Mouse (Mus musculus) layer of hippocampus, postnatal 36 days (tissue): ENCODE measurements at regions not wholly inside any gene's neighbourhood (a gene's known extent, or its start where the extent isn't known, plus 50 kb on each side); places are given as distances from the start of the nearest gene placed in this dataset.
A peak's percentile ranks its signal among the peaks of the same experiment; 100 is the strongest.

Experiments
- DNase-seq, 2 experiments: peaks; one replicate each; pipeline ENCODE4 v3.0.0; 2022

- DNase-seq: no peak
Observed at GRCm38 (mm10) chr12:73491370-73491769, 54.8 kb downstream of the Tmem30b start.

- DNase-seq: no peak
Observed at GRCm38 (mm10) chr12:73482858-73483257, 63.3 kb downstream of the Tmem30b start.

- no peak for DNase-seq
Observed at GRCm38 (mm10) chr12:73482275-73482674, 63.9 kb downstream of the Tmem30b start.

GRCm38 (mm10) chr12:73481705-73482104 lies 64.5 kb downstream of the Tmem30b start:
- no peak for DNase-seq

- DNase-seq: no peak
Observed at GRCm38 (mm10) chr12:73481165-73481564, 65.0 kb downstream of the Tmem30b start.

- DNase-seq: no peak
Observed at GRCm38 (mm10) chr12:73480610-73480971, 65.6 kb downstream of the Tmem30b start.

GRCm38 (mm10) chr12:73479932-73480609 lies 66.1 kb downstream of the Tmem30b start:
- no peak for DNase-seq

- no peak for DNase-seq
Observed at GRCm38 (mm10) chr12:73478641-73479040, 67.6 kb downstream of the Tmem30b start.

DNA sequence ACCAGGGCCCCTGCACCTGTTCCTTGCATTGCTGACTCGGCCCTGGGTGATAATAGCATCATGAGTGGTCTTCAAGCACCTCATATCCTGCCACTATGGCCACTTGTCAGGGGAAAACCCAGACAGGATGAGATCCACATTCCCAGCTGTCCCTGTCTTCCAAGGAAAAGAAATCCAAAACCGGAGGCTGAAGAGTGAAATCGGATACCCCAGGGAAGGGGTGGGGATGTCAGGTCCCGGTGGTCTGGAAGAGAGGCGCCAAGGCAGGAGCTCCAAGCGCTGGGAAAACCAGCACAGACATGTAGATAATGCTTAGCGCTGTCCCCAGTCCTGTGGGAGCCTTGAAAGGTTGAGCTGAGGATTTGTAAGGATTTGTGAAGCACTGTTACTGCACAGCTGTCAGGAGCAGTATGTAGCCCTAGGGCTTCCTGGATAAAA lies 69.8 kb downstream of the Tmem30b start:
- no peak for DNase-seq

DNA sequence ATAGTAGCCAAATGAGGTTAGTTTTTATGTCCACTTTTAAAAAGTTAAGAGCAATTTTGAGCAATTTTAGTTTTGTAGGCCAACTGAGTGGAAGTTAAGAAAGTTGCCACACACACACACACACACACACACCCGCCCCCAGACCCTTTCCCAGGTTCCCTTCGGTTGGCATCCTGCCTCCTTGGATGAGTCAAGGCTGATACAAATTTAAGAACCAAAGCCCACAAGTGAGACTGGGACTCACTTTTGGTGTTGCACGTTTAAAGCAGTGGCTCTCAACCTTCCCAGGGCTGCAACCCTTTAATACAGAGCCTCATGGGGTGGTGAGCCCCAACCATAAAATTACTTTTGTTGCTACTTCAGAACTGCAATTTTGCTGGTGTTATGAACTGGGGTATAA lies 70.4 kb downstream of the Tmem30b start:
- no peak for DNase-seq

- no peak for DNase-seq
Observed at GRCm38 (mm10) chr12:73475020-73475419, 71.2 kb downstream of the Tmem30b start.

DNA sequence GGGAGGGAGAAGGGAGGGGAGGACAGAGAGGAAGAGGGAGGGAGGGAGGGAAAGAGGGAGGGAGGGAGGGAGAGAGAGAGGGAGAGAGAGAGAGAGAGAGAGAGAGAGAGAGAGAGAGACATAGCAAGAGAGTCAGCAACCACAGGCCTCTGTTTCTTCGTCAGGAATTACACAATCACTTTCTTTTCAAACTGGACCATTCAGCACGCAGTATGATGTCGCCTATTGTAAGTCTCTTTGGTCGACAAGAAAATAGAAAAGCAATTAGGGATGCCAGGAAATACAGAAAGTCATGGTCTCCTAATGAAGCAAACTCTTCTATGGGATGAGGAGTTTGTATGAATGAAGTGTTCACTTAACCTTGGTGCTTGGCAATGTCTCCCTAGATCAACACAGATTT lies 73.1 kb downstream of the Tmem30b start:
- no peak for DNase-seq

- no peak for DNase-seq
Observed at GRCm38 (mm10) chr12:73471966-73472365, 74.2 kb downstream of the Tmem30b start.

GRCm38 (mm10) chr12:73466484-73466883 lies 79.7 kb downstream of the Tmem30b start:
- no peak for DNase-seq

DNA sequence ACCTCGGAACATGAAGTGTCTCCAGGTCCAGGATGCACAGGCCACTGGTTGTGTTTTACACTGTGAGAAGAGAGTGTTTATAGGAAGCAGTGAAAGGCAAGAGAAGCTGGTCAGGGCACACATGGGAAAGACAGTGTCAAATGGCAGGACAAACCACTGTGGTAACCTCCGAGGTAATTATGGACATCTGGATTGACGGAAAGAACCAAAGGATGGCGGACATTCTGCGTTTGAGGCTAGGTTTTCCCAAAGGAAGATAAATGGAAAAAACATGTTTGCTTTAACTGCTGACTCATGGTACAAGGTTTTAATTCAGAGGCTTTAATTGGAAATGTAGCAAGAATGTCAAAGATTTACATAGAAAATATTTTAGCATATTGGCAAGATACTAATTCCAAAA lies 80.2 kb downstream of the Tmem30b start:
- DNase-seq: no peak

- DNase-seq: no peak
Observed at GRCm38 (mm10) chr12:73464311-73464710, 81.9 kb downstream of the Tmem30b start.

GRCm38 (mm10) chr12:73462091-73462490 lies 84.1 kb downstream of the Tmem30b start:
- DNase-seq: peak; percentile 17 to 24

DNA sequence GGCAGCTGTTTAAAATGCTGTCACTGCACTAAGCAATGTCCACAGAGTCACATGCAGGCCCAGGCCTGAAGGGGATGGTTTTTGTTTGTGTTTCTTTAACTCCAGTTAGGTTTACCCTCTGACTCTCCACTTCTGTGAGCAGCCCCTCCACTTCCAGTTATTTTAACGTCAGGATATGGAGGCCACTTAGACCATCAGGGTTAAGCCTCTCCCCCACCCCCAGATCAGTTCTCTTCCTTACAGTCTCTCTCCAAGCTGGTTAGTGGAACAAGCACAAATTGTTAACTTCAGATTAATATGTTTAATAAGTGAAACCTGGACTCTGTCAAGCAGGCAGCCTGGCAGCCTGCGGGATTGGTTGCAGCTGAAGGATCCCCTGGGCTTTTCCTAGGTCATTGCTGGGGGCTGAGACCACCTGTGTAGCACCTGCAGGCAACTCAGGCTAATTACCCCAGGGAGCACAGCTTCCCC lies 85.9 kb downstream of the Tmem30b start:
- DNase-seq: no peak

DNA sequence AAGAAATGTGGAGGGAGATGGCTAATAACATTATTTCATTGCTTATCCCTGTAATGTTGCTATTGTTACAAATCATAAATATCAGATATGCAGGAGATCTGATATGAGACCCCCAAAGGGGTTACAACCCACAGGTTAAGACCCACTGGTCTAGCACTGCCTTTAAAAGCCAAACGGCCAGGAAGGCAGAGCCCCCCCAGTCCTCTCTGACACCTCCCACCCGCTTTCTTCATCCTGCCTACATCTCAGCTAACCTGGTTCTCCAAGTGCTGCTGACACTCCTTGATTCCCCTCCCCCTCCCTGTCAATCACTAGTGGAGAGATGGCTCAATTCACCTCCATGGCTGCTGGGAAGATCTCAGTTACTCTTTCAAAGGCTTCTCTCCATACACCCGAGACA lies 94.9 kb downstream of the Tmem30b start:
- DNase-seq: no peak

DNA sequence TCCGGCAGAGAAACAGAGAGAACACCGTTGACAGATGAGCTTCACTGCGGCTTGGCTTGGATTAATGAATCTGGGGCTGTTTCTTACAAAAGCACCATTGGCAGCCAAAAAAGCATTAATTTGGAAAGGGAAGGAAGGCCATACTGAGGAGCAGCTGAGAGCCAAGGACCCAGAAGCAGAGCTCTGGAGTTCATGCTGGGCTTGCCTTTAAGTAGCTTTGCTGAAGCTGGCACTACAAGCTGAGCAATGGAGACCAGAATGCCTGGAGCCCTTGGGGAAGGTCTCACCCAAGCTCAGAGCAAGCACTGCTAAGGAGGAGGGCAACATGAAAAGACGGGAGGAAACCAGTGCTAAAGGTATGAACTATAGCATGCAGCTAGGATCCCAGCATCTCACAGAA lies 95.7 kb downstream of the Tmem30b start:
- no peak for DNase-seq

DNA sequence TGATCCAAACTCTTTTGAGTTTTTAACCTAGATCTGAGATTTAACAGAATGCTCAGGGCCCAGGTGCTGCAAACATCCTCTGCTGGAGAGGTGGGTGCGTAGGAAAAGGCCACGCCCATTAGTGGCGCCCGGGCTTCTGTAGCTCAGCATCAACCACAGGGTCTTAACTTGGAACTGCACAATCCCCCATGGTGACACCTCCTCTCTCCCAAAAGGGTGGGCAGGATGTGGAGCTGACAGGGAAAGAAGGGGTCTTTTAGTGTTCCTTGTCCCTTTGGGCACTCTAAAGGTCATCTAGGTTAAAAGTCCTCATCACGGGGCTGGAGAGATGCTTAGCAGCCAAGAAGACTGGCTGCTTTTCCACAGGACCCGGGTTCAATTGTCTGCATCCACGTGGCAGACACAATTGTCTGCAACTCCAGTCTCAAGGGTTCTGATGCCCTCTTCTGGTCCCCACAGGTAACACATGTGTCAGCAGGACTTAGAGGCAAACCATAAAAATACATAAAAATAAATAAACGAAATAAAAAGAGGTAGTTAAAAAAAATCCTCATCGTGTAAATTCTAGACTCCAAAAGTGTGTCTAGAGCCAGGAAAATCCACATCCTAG lies 96.2 kb downstream of the Tmem30b start:
- no peak for DNase-seq

DNA sequence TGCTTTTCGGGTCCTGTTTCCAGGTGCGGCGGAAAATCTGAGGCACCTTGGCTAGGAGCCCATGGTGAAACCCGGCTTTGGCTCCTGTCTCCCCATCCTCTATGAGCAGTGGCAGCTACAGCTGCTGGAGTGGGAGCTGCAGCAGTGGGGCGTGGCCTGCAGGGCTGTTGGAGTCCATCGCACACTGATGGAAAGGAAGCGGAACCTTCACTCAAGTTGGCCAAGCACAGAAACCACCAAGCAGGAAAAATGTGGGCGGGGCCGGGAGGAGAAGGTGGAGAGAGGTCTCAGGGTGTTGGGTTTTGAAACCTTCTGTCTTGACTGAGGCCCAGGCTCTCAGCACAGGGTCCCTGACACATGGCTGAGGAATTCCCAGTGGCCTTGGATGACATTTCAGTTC lies 97.1 kb downstream of the Tmem30b start:
- no peak for DNase-seq

DNA sequence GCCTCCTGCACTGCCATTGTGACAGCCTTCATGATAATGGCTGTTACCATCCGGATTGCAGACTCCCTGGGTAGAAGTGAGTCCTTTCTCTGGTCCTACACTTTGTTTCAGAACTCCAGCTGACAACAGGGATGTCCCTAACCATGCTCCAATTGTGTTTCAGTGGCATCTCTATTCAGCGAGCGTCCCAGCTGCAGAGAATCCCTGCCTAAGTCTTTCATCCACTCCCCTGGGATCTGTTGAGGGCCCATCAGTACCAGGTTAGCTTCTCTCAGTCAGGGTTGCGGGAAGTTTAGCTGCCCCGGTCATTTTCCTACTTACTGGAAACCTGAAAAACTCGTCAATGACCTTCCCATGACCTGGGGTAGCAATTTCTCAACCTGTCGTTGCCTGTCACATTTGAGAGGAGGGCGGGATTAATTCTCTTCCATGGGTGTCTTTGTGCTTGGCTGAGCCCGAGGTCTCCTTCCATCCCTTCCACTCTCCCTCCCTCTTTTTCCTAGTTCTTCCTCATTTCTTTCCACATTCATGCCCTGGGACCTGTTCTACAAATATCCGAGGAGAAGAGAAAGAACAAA lies 97.7 kb downstream of the Tmem30b start:
- no peak for DNase-seq

DNA sequence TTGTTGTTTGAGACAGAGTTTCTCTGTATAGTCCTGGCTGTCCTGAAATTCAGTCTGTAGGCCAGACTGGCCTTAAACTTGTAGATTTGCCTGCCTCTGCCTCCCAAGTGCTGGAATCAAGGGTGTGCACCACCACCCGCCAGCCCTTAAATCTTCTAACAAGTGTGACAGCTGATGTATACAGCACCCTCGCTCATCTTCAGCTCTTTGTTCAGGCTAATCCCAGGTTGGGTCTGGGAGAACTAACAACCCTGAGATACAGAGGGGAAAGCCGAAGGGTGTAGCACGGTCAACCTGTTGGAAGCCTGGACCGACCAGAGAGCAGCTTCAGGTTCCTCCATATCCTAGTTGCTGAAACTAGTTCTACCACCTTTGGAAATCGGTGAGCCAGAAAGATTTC lies 99.0 kb downstream of the Tmem30b start:
- DNase-seq: no peak
